Mouse (Mus musculus) E14TG2a.4 (cell line): ENCODE measurements at regions not wholly inside any gene's neighbourhood (a gene's known extent, or its start where the extent isn't known, plus 50 kb on each side); places are given as distances from the start of the nearest gene placed in this dataset.

Experiments used
- H3K27me3 ChIP-seq: 2 replicates; pipeline ENCODE4 v1.6.1; 2014; ENCODE audit warnings: low read length, control low read depth; ENCODE audit not compliant: insufficient read depth
- H3K36me3 ChIP-seq: 2 replicates; pipeline ENCODE4 v1.6.1; 2014; ENCODE audit warnings: low read length, control low read depth; ENCODE audit not compliant: insufficient read depth
- H3K4me1 ChIP-seq: replicated peaks from 2 replicates; pipeline ENCODE4 v1.6.1; 2014; ENCODE audit warnings: low read depth, low read length, control low read depth
- H3K4me3 ChIP-seq: replicated peaks from 2 replicates; pipeline ENCODE4 v1.5.1; 2014; ENCODE audit warnings: mild to moderate bottlenecking, low read length
- H3K9me3 ChIP-seq: 2 replicates; pipeline ENCODE4 v1.6.1; 2014; ENCODE audit warnings: low read length, control low read depth
- CTCF ChIP-seq: conservative IDR thresholded peaks from 2 replicates; pipeline ENCODE4 v1.5.1; 2014; ENCODE audit warnings: low read length
- NANOG ChIP-seq: IDR thresholded peaks from 2 replicates; pipeline ENCODE4 v1.6.1; 2014; ENCODE audit warnings: borderline replicate concordance, low read length, mixed read lengths
- POU5F1 ChIP-seq: IDR thresholded peaks from 2 replicates; pipeline ENCODE4 v1.6.1; 2014; ENCODE audit warnings: low read length, borderline replicate concordance

- no peaks in the 10 kb centered on the region for H3K36me3 ChIP-seq
- H3K4me3 ChIP-seq: no peak overlapping the region
- TF ChIP-seq POU5F1 (no peak), NANOG (no peak), CTCF (no peak)
- no peaks in the 10 kb centered on the region for H3K9me3 ChIP-seq
- H3K27me3 ChIP-seq: 0 out of 2 replicates have a peak, but pooled peaks cover 4% of the 10 kb centered on the region
- H3K4me1 ChIP-seq: no peaks in the 10 kb centered on the region
These were observed 281.5 kb upstream of the Mki67 start for GRCm38 (mm10) chr7:135997640-135998039.

GRCm38 (mm10) chr7:136002382-136002781 is 286.2 kb upstream of the Mki67 start:
- Histone ChIP-seq H3K4me3 (no peak overlapping the region), H3K27me3 (0 out of 2 replicates have a peak, but pooled peaks cover 6% of the 10 kb centered on the region), H3K4me1 (no peaks in the 10 kb centered on the region), H3K36me3 (no peaks in the 10 kb centered on the region), H3K9me3 (no peaks in the 10 kb centered on the region)
- TF ChIP-seq NANOG (no peak), POU5F1 (no peak), CTCF (no peak)

- H3K4me3 ChIP-seq: no peak overlapping the region
- peaks cover 8% of the 10 kb centered on the region for H3K27me3 ChIP-seq
- H3K36me3 ChIP-seq: no peaks in the 10 kb centered on the region
- TF ChIP-seq POU5F1 (no peak), CTCF (no peak), NANOG (no peak)
- no peaks in the 10 kb centered on the region for H3K9me3 ChIP-seq
- no peaks in the 10 kb centered on the region for H3K4me1 ChIP-seq
These were observed 287.1 kb upstream of the Mki67 start for GRCm38 (mm10) chr7:136003291-136003690.

- Histone ChIP-seq H3K36me3 (no peaks in the 10 kb centered on the region), H3K4me3 (no peak overlapping the region), H3K4me1 (no peaks in the 10 kb centered on the region), H3K9me3 (peaks cover 7% of the 10 kb centered on the region), H3K27me3 (peaks cover 11% of the 10 kb centered on the region)
- no peak for TF ChIP-seq CTCF
- no peak for TF ChIP-seq NANOG
- no peak for TF ChIP-seq POU5F1
These were observed 291.8 kb upstream of the Mki67 start for GRCm38 (mm10) chr7:136007796-136008455.

- no peak for TF ChIP-seq POU5F1
- no peak for TF ChIP-seq CTCF
- no peak for TF ChIP-seq NANOG
- Histone ChIP-seq H3K27me3 (peaks cover 10% of the 10 kb centered on the region), H3K4me1 (no peaks in the 10 kb centered on the region), H3K4me3 (no peak overlapping the region), H3K36me3 (no peaks in the 10 kb centered on the region), H3K9me3 (peaks cover 7% of the 10 kb centered on the region)
These were observed 292.3 kb upstream of the Mki67 start for GRCm38 (mm10) chr7:136008486-136008885.

GRCm38 (mm10) chr7:136010013-136010412 is 293.9 kb upstream of the Mki67 start:
- Histone ChIP-seq H3K4me3 (no peak overlapping the region), H3K36me3 (no peaks in the 10 kb centered on the region), H3K9me3 (peaks cover 7% of the 10 kb centered on the region), H3K4me1 (no peaks in the 10 kb centered on the region), H3K27me3 (peaks cover 10% of the 10 kb centered on the region)
- TF ChIP-seq POU5F1 (no peak), CTCF (peak; percentile 64), NANOG (no peak)

- no peaks in the 10 kb centered on the region for H3K36me3 ChIP-seq
- H3K27me3 ChIP-seq: no peaks in the 10 kb centered on the region
- H3K4me3 ChIP-seq: no peak overlapping the region
- peaks cover 7% of the 10 kb centered on the region for H3K9me3 ChIP-seq
- TF ChIP-seq CTCF: no peak
- TF ChIP-seq POU5F1: no peak
- no peak for TF ChIP-seq NANOG
- no peaks in the 10 kb centered on the region for H3K4me1 ChIP-seq
These were observed 298.5 kb upstream of the Mki67 start for GRCm38 (mm10) chr7:136014706-136015105.

- no peak overlapping the region for H3K4me3 ChIP-seq
- H3K9me3 ChIP-seq: 0 out of 2 replicates have a peak, but pooled peaks cover 4% of the 10 kb centered on the region
- no peak for TF ChIP-seq CTCF
- no peak for TF ChIP-seq POU5F1
- no peak for TF ChIP-seq NANOG
- no peaks in the 10 kb centered on the region for H3K27me3 ChIP-seq
- no peaks in the 10 kb centered on the region for H3K4me1 ChIP-seq
- H3K36me3 ChIP-seq: no peaks in the 10 kb centered on the region
These were observed 300.8 kb upstream of the Mki67 start for GRCm38 (mm10) chr7:136016918-136017317.
